Mouse (Mus musculus): ENCODE measurements around the gene Best3.

GRCm38 (mm10) chr10:117014565-117014964, 28.5 kb downstream of the Best3 start:
- TF ChIP-seq POLR2A (IDR thresholded peaks at IDR 0.05; ENCODE audit: insufficient read length, low read depth) (no peak), MYOG (IDR thresholded peaks at IDR 0.05; ENCODE audit: control insufficient read depth in 1 of 3, insufficient read depth in 1 of 3, insufficient read length in 2 of 3, low read depth in 2 of 3) (no peak), CEBPB (IDR thresholded peaks at IDR 0.05; ENCODE audit: insufficient read depth, poor library complexity, severe bottlenecking) (no peak), MAX (IDR thresholded peaks at IDR 0.05; ENCODE audit: low read depth) (no peak), E2F4 (IDR thresholded peaks at IDR 0.05; ENCODE audit: insufficient read depth) (no peak), USF1 (IDR thresholded peaks at IDR 0.05; ENCODE audit: low read depth) (no peak), TCF12 (IDR thresholded peaks at IDR 0.05; ENCODE audit: insufficient read depth, poor library complexity, severe bottlenecking) (no peak), POLR2AphosphoS2 (IDR thresholded peaks at IDR 0.05; ENCODE audit: insufficient read length, low read depth) (no peak), REST (IDR thresholded peaks at IDR 0.05; ENCODE audit: insufficient read depth, insufficient read length) (no peak), MYOD1 (IDR thresholded peaks at IDR 0.05; ENCODE audit: control insufficient read depth in 1 of 3, insufficient read length in 2 of 3, low read depth in 2 of 3) (no peak), SRF (IDR thresholded peaks at IDR 0.05; ENCODE audit: control insufficient read depth, insufficient read length, low read depth) (no peak), TCF3 (IDR thresholded peaks at IDR 0.05; ENCODE audit: insufficient read length, low read depth) (no peak)

Measured in myocyte (in vitro differentiated cells).